Mouse (Mus musculus) CH12.LX (cell line): ENCODE measurements at regions not wholly inside any gene's neighbourhood (a gene's known extent, or its start where the extent isn't known, plus 50 kb on each side); places are given as distances from the start of the nearest gene placed in this dataset.

ENCODE experiments used
- CHD1 ChIP-seq: IDR thresholded peaks from 2 replicates; pipeline ENCODE4 v1.6.1; 2012; ENCODE audit warnings: low read depth, low read length, improper control_type of control experiment, inconsistent platforms
- CTCF ChIP-seq, 2 experiments: IDR thresholded peaks in 1 of 2; conservative IDR thresholded peaks in 1 of 2; 2 replicates each; pipeline ENCODE4 v1.5.1; 2011 to 2012; ENCODE audit warnings: low read depth in 2 of 2, low read length in 2 of 2, improper control_type of control experiment in 1 of 2, inconsistent platforms in 1 of 2, mild to moderate bottlenecking in 1 of 2, moderate library complexity in 1 of 2
- E2F4 ChIP-seq: IDR thresholded peaks from 2 replicates; pipeline ENCODE4 v1.6.1; 2011; ENCODE audit warnings: low read depth, low read length, improper control_type of control experiment; ENCODE audit not compliant: insufficient replicate concordance
- GABPA ChIP-seq: IDR thresholded peaks from 2 replicates; pipeline ENCODE4 v1.6.1; 2012; ENCODE audit warnings: low read depth, low read length, improper control_type of control experiment, inconsistent platforms; ENCODE audit not compliant: insufficient replicate concordance
- MXI1 ChIP-seq: IDR thresholded peaks from 2 replicates; pipeline ENCODE4 v1.6.1; 2011; ENCODE audit warnings: mild to moderate bottlenecking, low read depth, low read length, improper control_type of control experiment
- MYC ChIP-seq: IDR thresholded peaks from 2 replicates; pipeline ENCODE4 v1.6.1; 2011; ENCODE audit warnings: low read depth, mild to moderate bottlenecking, improper control_type of control experiment, low read length
- POLR2AphosphoS2 ChIP-seq: IDR thresholded peaks from 2 replicates; pipeline ENCODE4 v1.6.1; 2011; ENCODE audit warnings: low read depth, low read length, improper control_type of control experiment
- RCOR1 ChIP-seq: conservative IDR thresholded peaks from 2 replicates; pipeline ENCODE4 v1.6.1; 2012; ENCODE audit warnings: low read depth, mild to moderate bottlenecking, inconsistent platforms, low read length, improper control_type of control experiment
- SMC3 ChIP-seq: IDR thresholded peaks from 2 replicates; pipeline ENCODE4 v1.6.1; 2011; ENCODE audit warnings: low read depth, low read length, improper control_type of control experiment
- TCF12 ChIP-seq: IDR thresholded peaks from 2 replicates; pipeline ENCODE4 v1.6.1; 2014; ENCODE audit warnings: low read depth, mild to moderate bottlenecking, inconsistent platforms, low read length, improper control_type of control experiment
- UBTF ChIP-seq: IDR thresholded peaks from 2 replicates; pipeline ENCODE4 v1.6.1; 2012; ENCODE audit warnings: low read depth, mild to moderate bottlenecking, inconsistent platforms, low read length, improper control_type of control experiment, moderate library complexity
- USF1 ChIP-seq: IDR thresholded peaks from 2 replicates; pipeline ENCODE4 v1.6.1; 2014; ENCODE audit warnings: low read depth, mild to moderate bottlenecking, inconsistent platforms, low read length, improper control_type of control experiment
- ZNF384 ChIP-seq: IDR thresholded peaks from 2 replicates; pipeline ENCODE4 v1.6.1; 2012; ENCODE audit warnings: low read depth, low read length, improper control_type of control experiment, inconsistent platforms

GRCm38 (mm10) chr12:80015938-80016337 is 96.9 kb downstream of the Zfp36l1 start:
- TF ChIP-seq CHD1: no peak
- TF ChIP-seq MXI1: no peak
- TF ChIP-seq RCOR1: no peak
- TF ChIP-seq CTCF (conservative IDR thresholded peaks at IDR 0.05 in 1 of 2, IDR thresholded peaks at IDR 0.05 in 1 of 2; ENCODE audit: low read depth in 2 of 2, low read length in 2 of 2): no peak
- no peak for TF ChIP-seq ZNF384
- no peak for TF ChIP-seq UBTF
- TF ChIP-seq TCF12: no peak
- TF ChIP-seq SMC3: no peak
- TF ChIP-seq E2F4: no peak
- TF ChIP-seq USF1: no peak
- no peak for TF ChIP-seq MYC
- no peak for TF ChIP-seq POLR2AphosphoS2
- no peak for TF ChIP-seq GABPA
